Mouse (Mus musculus) megakaryocyte progenitor cell, adult 5-6 weeks (primary cell): ENCODE results near the gene Tmem253. TPM values are rescaled to one million over a fixed set of nuclear protein-coding genes. Genes with fewer than 3 reads are reported as not detected.

ENCODE experiments used
- ATAC-seq: replicated peaks from 2 replicates; pipeline ENCODE4 v1.8.0; 2016; ENCODE audit warnings: mild to moderate bottlenecking, moderate TSS enrichment, inconsistent platforms; ENCODE audit not compliant: poor library complexity
- total RNA-seq, 2 experiments: library from RNA; stranded (forward) in 1 of 2; stranded (reverse) in 1 of 2; fragments of 157-497, 149-512 nt in 1 of 2; fragments of 200-1000 nt in 1 of 2; gene quantifications; 2 replicates each; pipeline versions ENCODE4 v1.2.3 to v1.2.4; 2015 to 2017

Gene Tmem253
- 0.30 TPM in 1 of 2 replicates, not detected in the other for total RNA-seq (2015)
- not detected in 2 replicates for total RNA-seq (2017)

DNA sequence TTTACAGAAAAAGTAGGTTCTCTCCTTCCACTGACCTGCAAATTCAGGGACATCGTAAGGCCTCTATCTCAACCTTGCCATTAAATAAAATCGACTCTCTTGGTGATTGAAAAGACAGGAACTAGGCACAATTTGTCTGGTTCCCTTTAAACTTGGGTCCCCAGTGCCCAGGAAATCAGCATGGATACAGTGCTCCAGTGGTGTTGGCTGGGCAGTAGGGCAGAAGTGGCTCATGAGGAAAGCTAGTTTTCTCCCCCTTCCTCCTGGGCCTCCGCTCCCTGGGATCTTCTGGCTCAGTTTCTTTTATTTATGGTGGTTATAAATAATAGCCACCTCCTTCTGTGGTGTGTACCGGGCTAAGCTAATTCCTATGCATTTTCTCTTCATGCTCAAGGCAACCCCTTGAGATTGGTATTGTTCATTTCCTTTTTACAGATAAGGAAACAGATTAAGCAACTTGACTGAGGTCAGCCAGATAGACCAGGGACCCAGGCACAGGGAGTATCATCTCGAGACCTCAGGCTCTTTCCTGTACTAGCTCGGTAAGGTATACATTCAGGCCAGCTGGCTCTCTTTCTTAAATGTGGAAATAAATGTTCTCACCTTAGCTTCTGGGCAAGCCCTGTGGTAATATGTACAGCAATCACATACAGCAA, at the start of gene Tmem253:
TSS of gene Tmem253 (plus strand) at position 214 of the 656 bp plus-strand sequence.
- no peak for ATAC-seq

DNA sequence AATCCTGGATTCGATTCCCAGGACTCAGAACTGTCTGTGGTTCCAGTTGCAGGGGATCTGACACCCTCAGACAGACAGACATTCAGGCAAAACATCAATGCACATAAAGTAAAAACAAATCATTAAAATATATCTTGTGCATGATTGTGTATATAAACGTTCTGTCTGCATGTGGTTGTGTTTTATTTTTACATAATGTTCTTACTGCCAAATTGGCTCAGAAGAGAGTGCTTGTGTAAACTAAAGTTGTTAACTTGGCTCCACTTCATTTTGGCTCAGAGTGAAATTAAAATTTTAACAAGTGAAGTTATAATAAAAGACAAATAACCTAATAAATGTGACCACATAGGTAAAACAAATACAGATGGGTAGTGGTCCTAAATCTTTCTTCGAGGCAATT, 48.1 kb upstream of the Tmem253 start:
- ATAC-seq = no peak

DNA sequence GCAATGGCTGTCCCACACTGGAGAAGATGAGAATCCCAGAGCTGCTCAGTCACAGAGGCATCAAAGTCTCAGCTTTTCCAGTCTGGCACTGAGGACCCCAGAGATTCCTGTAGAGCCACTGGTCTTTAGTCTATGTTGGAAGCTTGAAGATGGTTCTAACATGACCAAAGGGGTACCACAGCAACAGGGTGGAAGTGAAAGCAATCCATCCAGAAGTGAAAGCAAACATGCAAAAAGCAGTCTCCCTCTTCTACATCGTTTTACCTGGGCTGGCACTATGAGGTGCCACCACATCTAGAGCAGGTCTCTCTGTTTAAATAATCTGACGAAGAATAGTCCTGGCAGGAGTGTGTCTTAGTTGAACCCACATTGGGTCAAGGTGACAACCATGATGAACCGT, 36.2 kb upstream of the Tmem253 start:
- ATAC-seq = no peak

DNA sequence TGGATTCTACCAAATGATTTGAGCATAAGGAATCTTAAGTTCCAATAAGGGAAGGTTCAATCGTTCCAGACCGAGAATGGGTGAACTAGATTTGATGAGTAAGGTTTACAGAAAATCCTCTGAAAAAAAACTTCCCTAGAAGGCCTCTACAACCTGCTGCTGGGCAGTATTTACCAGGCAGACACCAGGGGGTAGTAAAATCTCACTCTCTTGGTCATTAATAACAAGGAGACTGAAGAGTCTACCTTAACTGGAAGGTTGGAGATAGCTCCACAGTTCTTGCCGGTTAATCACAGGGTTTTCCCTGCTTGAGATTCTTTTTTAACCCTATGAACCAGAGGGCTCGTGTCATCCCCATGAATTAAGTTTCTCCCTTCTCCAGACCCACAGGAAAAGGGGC, 32.2 kb upstream of the Tmem253 start:
- no peak for ATAC-seq

DNA sequence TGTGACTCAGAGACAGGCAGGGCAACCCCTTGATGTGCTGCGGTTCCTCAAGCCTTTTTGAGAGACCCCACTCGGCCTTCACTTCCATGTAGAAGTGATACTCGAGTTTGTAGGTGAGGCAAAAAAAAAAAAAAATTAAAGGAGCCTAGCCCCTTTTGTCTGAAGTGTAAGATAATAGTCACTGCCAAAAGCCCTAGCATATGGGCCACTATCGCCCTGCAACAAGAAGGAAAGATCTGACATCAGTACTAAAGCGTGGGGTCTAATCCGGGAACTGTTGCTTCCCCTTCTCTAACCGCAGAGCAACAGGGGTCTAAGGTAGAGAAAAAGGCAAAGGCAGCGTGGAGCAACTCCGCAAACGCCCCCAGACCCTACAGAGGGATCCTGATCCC, 31.6 kb upstream of the Tmem253 start:
- peak; percentile 29; the same call in 1 of the 2 replicates for ATAC-seq

DNA sequence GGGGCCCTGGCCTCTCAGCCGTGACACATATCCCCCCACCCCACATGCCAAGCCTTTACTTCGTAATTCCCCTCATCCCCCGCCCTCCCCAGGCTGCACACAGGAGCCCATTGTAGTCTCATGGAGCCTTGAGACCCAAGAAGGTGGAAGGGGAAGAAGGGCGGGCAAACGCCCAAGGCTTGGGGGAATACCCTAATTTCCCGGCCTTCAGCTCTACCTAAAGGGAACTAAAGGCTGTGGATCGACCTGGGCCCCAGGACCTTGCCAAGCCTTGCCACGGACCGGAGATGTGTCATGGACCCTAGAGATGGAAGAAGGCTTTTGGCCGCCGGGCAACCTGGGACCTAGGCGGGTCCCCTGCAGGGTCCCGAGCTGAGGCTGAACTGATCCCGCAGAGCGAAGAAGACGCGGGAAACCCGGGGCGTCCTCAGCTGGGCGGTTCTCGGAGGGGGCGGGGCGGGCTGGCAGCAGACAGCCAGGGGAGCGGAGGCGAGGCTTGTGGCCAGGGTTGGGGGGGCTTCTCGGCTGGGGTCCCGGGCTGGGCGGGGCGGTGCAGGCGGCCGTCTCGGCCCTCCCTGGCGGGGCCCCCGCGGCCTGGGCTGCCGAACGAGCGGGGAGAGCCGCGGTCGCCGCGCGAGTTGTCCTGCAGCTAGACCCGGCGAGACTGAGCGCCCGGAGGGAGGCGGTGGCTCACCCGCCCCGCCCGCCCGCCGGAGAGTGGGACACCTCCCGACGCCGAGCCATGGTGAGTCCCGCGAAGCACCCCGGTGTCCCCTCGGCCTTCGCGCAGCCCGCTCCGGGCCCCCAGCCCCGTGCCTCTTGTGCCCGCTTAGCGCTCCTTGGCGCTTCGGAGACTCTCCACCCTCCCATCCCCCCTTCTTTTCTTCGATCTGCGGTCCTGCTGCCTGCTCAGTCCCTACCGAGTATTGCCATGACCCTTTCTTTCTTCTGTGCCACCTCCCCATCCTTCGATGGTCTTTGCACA, 30.9 kb upstream of the Tmem253 start, which contains the start of gene Arhgef40:
TSS of gene Arhgef40 (plus strand) at position 473 of the 985 bp plus-strand sequence.
- peak; percentile 22 for ATAC-seq

DNA sequence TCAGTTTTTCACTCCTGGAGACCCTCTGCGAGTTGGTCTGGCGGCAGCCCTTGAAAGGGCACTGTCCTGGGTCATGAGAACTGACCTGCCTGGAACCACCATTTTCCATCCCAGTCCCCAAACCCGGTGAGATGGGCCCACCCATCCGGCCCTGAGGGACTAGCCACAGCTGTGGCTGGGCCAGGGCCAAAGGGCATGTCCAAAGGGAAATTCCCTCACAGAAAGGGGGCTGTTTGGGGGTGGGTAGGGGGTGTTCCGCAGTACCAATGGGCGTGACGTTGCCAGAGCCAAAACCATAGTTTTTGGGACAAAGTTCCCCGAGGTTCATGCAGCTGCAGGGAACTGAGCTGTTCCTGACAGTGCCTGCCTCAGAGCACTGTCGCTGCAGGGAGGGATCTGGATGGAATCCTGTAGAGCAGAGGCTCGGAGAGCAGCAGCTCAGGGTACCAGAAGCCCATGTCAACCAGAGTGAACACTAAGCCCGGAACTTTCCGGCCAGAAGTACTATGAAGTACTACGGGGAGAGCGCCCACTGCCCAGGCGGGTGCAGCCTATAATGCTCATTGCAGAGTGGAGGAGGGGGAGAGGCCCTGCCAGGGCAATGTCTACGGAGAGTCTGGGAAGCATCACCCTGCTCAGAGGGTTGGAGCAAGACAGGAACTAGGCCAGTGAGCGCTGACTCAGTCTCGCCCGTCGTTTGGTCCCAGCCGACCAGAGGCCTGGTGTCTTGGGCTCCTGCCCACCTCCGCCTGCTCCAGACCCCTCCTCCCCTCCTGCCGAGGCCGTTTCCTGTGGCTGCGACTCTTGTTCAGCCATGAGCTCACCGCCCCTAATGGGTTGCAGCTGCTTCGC, 29.9 kb upstream of the Tmem253 start:
- peak; percentile 23 for ATAC-seq

DNA sequence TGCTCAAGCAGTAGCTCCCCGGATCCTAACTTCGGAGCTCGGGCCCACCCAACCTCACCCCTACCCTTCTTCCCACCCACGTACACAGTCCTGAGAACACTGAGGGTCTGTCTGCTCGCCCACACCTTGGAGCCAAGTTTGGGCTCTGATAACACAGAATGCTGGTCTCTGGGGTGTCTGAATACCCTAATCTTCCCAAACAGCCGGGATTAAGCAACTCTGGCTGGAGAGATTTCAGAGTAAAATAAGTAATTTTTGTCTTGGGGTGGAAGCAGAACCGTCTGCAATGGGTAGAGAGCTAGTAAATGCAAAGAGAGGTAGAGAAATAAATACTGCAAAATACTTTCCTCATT, 29.3 kb upstream of the Tmem253 start:
- peak; percentile 18 for ATAC-seq

DNA sequence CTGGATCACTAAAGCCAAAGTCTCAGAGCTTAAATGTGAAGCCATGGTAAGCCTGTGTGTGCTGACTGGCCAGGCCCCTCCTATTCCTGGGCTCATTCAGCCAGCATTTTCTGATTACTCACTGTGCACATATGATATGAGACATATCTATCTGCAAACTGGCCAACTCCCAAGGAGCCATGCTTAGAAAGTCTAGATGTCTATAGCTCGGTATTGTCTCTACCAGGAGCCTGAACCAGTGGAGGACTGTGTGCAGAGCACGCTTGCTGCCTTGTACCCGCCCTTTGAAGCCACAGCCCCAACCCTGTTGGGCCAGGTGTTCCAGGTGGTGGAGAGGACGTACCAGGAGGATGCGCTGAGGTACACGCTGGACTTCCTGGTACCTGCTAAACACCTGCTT, 28.3 kb upstream of the Tmem253 start:
- ATAC-seq = peak; percentile 42

DNA sequence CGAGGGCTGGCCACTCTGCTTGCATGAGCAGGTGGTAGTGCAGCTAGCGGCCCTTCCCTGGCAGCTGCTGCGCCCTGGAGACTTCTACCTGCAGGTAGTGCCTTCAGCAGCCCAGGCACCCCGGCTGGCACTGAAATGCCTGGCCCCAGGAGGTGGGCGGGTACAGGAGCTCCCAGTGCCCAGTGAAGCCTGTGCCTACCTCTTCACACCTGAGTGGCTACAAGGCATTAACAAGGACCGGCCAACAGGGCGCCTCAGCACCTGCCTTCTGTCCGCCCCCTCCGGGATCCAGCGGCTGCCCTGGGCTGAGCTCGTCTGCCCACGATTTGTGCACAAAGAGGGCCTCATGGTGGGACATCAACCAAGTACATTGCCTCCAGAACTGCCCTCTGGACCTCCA, 26.7 kb upstream of the Tmem253 start:
- ATAC-seq = no peak

DNA sequence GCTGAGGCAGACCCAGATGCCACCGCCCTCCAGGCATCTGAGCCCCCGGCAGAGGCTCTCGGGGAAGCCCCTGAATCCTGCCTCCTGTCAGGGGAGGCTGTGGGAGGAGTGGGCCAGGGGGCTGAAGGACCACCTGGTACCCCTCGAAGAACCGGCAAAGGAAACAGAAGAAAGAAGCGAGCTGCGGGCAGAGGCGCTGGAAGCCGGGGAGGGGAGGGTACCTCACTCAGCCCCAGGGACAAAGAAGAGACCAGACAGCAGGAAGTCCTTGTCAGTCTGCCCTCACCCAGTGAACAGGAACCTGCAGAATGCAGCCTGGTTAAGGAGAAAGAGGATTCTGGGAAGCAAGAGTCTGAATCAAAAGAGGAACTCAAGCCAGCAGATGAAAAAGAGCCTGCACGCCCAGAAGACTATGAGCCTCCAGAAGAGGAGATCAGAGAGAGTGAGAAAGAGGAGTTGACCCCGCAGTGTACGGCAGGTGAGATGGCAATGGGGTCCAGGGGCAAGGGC, 25.9 kb upstream of the Tmem253 start:
- peak; percentile 42 for ATAC-seq

DNA sequence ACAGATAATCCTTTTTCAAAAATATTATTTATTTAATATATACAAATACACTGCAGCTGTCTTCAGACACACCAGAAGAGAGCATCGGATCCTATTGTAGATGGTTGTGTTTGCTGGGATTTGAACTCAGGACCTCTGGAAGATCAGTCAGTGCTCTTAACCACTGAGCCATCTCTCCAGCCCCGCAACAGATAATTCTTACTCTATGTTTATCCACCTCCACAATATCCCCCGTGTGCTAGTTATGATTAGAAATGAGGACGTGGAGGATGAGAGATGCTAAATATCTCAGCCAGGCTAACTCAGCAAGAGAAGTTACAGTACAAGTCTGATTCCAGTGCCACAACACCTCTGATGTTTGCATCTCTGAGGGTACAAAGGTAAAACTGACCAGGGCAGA, 21.0 kb upstream of the Tmem253 start:
- no peak for ATAC-seq

DNA sequence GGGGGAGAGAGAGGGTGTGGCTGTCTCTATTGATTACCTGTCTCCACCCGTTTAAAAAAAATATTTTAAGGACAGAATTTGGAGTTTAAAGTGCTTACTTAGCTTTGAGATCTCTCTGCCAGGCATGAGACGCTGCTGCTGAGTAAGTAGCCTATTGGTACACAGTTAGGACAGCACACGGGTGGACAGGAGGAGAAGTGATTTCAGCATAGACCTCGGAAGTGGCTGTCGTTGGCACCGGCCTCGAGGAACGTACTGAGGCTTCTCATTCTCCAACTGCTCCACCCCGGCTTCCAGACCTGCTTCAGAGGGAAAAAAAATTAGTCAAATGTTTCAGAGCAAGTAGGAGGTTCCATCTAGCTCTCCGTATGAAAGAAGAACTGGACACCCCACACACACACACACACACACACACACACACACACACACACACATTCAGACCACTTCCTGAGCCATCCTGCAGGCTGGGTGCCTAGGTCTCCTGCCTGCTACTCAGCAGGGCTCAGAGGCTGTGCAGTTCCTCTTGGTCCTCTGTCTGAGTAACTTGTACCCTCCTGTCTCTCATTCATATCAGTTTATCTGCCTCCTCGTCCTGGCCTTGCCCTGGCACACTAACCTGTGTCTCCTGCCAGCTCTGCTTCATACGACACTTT, 20.1 kb upstream of the Tmem253 start:
- peak; percentile 86 for ATAC-seq

DNA sequence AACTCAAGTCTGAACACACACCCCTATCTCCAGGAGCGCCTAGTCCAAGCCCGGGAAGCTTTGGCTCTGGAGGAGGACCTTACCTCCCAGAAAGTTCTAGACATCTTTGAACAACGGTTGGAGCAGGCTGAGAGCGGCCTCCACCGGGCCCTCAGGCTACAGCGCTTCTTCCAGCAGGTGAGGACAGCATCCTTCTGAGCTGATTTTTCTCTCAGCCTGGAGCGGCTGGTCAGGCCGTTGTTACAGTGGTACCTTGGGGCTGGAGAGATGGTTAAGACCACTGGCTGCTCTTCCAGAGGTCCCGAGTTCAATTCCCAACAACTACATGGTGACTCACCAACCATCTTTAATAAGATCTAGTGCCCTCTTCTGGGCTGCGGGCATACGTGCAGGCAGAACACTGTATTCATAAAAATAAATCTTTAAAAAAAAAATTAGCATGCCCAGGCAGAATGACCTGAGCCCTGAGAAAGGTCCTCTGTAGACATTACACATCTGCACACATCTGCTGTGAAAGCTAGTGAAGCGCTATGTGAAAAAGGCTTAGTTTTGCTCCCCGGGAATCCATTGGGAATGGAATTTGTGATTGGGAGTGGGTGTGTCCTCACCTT, 19.1 kb upstream of the Tmem253 start:
- ATAC-seq = peak; percentile 45

DNA sequence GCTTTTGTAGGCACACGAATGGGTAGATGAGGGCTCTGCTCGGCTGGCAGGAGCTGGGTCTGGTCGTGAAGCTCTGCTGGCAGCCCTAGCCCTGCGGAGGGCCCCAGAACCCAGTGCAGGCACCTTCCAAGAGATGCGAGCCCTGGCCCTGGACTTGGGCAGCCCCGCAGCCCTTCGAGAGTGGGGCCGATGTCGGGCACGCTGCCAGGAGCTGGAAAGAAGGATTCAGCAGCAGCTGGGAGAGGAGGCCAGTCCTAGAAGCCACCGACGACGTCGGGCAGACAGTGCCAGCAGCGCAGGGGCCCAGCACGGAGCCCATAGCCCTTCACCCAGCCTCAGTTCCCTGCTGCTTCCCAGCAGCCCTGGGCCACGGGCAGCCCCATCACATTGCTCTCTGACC, 18.6 kb upstream of the Tmem253 start:
- ATAC-seq = no peak

DNA sequence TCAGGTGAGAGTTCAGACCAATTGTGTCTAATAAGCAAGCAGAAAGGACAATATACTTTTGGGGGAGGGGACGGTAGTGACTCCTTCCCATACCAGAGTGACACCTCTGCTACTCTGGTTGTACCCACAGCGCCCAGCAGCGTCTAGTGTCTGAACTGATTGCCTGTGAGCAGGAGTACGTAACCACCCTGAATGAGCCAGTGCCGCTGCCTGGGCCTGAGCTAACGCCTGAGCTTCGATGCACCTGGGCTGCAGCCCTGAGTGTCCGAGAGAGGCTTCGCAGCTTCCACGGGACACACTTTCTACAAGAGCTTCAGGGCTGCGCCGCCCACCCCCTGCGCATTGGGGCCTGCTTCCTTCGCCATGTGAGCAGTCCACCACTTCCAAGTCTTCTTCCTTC, 18.0 kb upstream of the Tmem253 start:
- ATAC-seq = no peak

DNA sequence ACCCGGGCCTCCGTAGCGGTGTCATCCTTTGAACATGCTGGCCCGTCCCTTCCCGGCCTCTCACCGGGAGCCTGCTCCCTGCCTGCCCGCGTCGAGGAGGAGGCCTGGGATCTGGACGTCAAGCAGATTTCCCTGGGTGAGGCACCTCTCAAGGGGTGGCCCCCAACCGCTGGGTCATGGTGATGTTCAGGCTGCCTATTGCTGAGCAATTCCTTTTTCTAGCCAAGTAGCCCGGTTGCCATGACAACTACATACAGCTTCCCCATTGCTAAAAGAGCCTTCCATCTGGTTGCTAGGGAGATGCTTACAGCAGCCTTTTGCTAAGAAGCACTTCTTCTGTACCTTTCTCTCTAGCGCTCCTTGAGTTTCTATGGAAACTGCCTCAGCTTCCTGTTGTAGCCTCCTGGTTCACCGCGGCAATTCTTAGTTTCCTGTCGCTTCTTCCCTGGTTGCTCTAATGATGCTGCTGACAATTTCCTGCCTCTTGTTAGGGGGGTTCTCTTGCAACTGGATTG, 11.4 kb upstream of the Tmem253 start:
- peak; percentile 45 for ATAC-seq

DNA sequence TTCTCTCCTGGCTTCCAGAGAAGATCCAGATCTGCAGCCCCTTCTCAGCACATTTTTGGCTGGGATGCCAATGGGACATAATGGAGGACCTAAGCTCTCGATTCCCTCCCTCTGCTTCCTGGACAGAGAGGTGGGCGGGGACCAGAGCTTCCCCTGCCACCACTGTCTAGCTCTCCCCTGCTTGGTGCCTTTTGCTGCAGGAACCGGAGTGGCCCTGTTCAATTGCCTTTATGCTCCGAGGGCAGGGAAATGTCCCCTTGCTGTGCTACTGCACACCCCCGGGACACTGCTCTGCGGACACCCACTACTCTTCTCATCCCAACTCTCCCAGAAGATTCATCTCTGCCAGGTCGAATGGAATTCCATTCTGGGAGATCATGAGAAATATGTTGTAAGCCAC, 10.3 kb upstream of the Tmem253 start:
- ATAC-seq = no peak

DNA sequence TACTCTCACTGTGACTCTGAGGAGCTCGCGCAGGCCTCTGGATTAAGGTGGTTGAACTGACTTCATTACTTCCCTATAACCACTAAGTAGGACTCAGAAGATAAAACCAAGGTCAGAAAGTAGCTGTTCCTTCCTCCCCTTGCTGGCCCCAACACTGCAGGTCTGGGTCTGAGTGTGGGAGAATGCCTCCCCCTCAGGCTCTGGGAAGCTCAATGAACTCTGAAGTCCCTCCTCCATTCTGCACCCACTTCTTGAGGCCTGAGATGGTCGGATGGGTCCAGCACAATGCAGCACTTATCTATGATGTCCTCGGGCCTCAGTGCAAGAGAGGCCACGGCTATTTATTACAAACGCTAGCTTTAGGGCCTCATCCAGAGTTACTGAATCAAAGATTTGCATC, 9.8 kb upstream of the Tmem253 start:
- no peak for ATAC-seq

DNA sequence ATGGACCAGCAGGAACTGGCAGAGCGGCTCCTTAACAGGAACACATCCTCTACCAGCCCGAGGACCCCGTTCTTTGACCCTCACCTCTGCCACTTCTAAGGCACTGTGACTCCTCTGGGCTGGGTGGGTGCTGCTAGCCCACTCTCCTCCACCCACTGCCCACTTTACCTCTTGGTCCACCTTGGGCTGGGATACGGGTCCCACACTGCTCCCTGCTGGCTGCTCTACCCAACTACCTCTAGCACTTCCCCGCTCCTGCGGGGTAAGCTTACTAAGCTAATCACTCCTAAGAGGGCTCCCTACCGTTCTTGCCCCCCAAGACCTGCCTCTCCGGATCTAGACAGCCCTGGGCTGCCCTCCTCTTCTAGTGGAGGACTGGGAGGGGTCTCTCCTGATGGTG, 9.2 kb upstream of the Tmem253 start:
- ATAC-seq = 0 out of 2 replicates have a peak, but pooled peaks have one; percentile 21
